Mouse (Mus musculus) forebrain, embryonic 16.5 days (tissue): ENCODE measurements around the gene Llgl1. TPM values are rescaled to one million over a fixed set of nuclear protein-coding genes. Genes with fewer than 3 reads are reported as not detected.

Experiments
- ATAC-seq: fragments of 200-750 bp; cut with Nextera tagmentation; 2 replicates; pipeline ENCODE4 v1.8.0; 2017; ENCODE audit warnings: mild to moderate bottlenecking, moderate library complexity
- H3K27ac ChIP-seq: fragments of 300-500 bp; sonication (generic); 2 replicates; pipeline ENCODE4 v1.5.1; 2014; ENCODE audit warnings: low read length, control low read depth
- H3K27me3 ChIP-seq: fragments of 300-500 bp; sonication (generic); replicated peaks from 2 replicates; pipeline ENCODE4 v1.6.1; 2014; ENCODE audit warnings: low read length; ENCODE audit not compliant: control insufficient read depth, insufficient read depth
- H3K36me3 ChIP-seq: fragments of 300-500 bp; sonication (generic); 2 replicates; pipeline ENCODE4 v1.6.1; 2014; ENCODE audit not compliant: control insufficient read depth, insufficient read depth
- H3K4me1 ChIP-seq: fragments of 300-500 bp; sonication (generic); replicated peaks from 2 replicates; pipeline ENCODE4 v1.6.1; 2014; ENCODE audit warnings: low read length; ENCODE audit not compliant: control insufficient read depth, insufficient read depth
- H3K4me2 ChIP-seq: fragments of 300-500 bp; sonication (generic); 2 replicates; pipeline ENCODE4 v1.6.1; 2014; ENCODE audit warnings: mild to moderate bottlenecking, low read length, control low read depth
- H3K4me3 ChIP-seq: fragments of 300-500 bp; sonication (generic); replicated peaks from 2 replicates; pipeline ENCODE4 v1.5.1; 2014; ENCODE audit warnings: mild to moderate bottlenecking, low read length, control low read depth
- H3K9ac ChIP-seq: fragments of 300-500 bp; sonication (generic); replicated peaks from 2 replicates; pipeline ENCODE4 v1.6.1; 2014; ENCODE audit warnings: low read depth, low read length, control low read depth
- H3K9me3 ChIP-seq: fragments of 300-500 bp; sonication (generic); 2 replicates; pipeline ENCODE4 v1.6.1; 2016; ENCODE audit warnings: low read length; ENCODE audit not compliant: control insufficient read depth
- WGBS: fragments of 180-500 bp; shearing (Covaris S2); extraction: QIAGEN DNeasy Blood & Tissue Kit; methylation state at CpG from one replicate; pipeline ENCODE4 v1.1.7; 2014; 5-methylcytosine and 5-hydroxymethylcytosine counted together
- polyA plus RNA-seq: library from polyadenylated mRNA; unstranded; fragments of >200 nt; fragmentation: Nextera tagmentation; extraction: Ambion mirVana; gene quantifications from 2 replicates; pipeline ENCODE4 v1.2.1, GENCODE M21; 2015

Llgl1 gene
- 78.7 and 86.9 TPM in 2 replicates for polyA plus RNA-seq

- Histone ChIP-seq H3K4me2 (peak within 1 kb of the TSS; percentile 80), H3K4me3 (peak within 1 kb of the TSS; percentile 86), H3K36me3 (no peaks in the 10 kb centered on the region), H3K9ac (peak within 1 kb of the TSS; percentile 84), H3K9me3 (no peaks in the 10 kb centered on the region), H3K27ac (peak within 1 kb of the TSS; percentile 87), H3K27me3 (no peaks in the 10 kb centered on the region), H3K4me1 (peaks cover 34% of the 10 kb centered on the region)
- 1% methylated on average over 65 of the region's 73 CpGs for WGBS
- peak; percentile 89 for ATAC-seq
These were observed at the start of gene Llgl1 for GRCm38 (mm10) chr11:60699524-60700075. Llgl1 (plus strand) TSS chr11:60699723.

- Histone ChIP-seq H3K27me3 (no peaks in the 10 kb centered on the region), H3K4me2 (no peak overlapping the region), H3K4me3 (no peak overlapping the region), H3K4me1 (peaks cover 13% of the 10 kb centered on the region), H3K27ac (no peak overlapping the region), H3K36me3 (no peaks in the 10 kb centered on the region), H3K9ac (no peak overlapping the region), H3K9me3 (no peaks in the 10 kb centered on the region)
- no peak for ATAC-seq
- WGBS, result 50% methylated on average over 1 of the region's 1 CpGs
These were observed 3.4 kb upstream of the Llgl1 start for GRCm38 (mm10) chr11:60696165-60696564.

- ATAC-seq, result no peak
- Histone ChIP-seq H3K4me3 (no peak overlapping the region), H3K9me3 (no peaks in the 10 kb centered on the region), H3K27ac (no peak overlapping the region), H3K9ac (no peak overlapping the region), H3K4me1 (peaks cover 24% of the 10 kb centered on the region), H3K27me3 (no peaks in the 10 kb centered on the region), H3K36me3 (no peaks in the 10 kb centered on the region), H3K4me2 (no peak overlapping the region)
- 76% methylated on average over 2 of the region's 2 CpGs for WGBS
These were observed 2.0 kb upstream of the Llgl1 start for GRCm38 (mm10) chr11:60697561-60697960.

- Histone ChIP-seq H3K9me3 (no peaks in the 10 kb centered on the region), H3K36me3 (no peaks in the 10 kb centered on the region), H3K27ac (peak overlapping the region; percentile 87), H3K4me2 (peak overlapping the region; percentile 69), H3K4me1 (peaks cover 34% of the 10 kb centered on the region), H3K27me3 (no peaks in the 10 kb centered on the region), H3K9ac (peak overlapping the region; percentile 59), H3K4me3 (peak overlapping the region; percentile 86)
- 3% methylated on average over 22 of the region's 22 CpGs for WGBS
- peak; percentile 48 for ATAC-seq
These were observed 558 bp upstream of the Llgl1 start for GRCm38 (mm10) chr11:60698806-60699523.

- H3K27me3 ChIP-seq, result no peaks in the 10 kb centered on the region
- H3K9me3 ChIP-seq, result no peaks in the 10 kb centered on the region
- no peak for ATAC-seq
- peak overlapping the region; percentile 80 for H3K4me2 ChIP-seq
- peak overlapping the region; percentile 86 for H3K4me3 ChIP-seq
- H3K36me3 ChIP-seq, result no peaks in the 10 kb centered on the region
- WGBS, result 17% methylated on average over 12 of the region's 12 CpGs
- peaks cover 34% of the 10 kb centered on the region for H3K4me1 ChIP-seq
- no peak overlapping the region; the same call in 1 of the 2 replicates for H3K27ac ChIP-seq
- H3K9ac ChIP-seq, result peak overlapping the region; percentile 84
These were observed 1.0 kb downstream of the Llgl1 start for GRCm38 (mm10) chr11:60700320-60701185.

- Histone ChIP-seq H3K9ac (no peak overlapping the region), H3K27ac (no peak overlapping the region), H3K9me3 (no peaks in the 10 kb centered on the region), H3K4me1 (peaks cover 34% of the 10 kb centered on the region), H3K4me2 (no peak overlapping the region; the same call in 1 of the 2 replicates), H3K27me3 (no peaks in the 10 kb centered on the region), H3K4me3 (no peak overlapping the region), H3K36me3 (peaks cover 6% of the 10 kb centered on the region; the same call in 1 of the 2 replicates)
- 92% methylated on average over 2 of the region's 4 CpGs for WGBS
- no peak for ATAC-seq
These were observed 2.1 kb downstream of the Llgl1 start for GRCm38 (mm10) chr11:60701611-60702010.

- no peaks in the 10 kb centered on the region for H3K9me3 ChIP-seq
- no peak overlapping the region for H3K9ac ChIP-seq
- no peak overlapping the region for H3K4me2 ChIP-seq
- no peak overlapping the region for H3K4me3 ChIP-seq
- H3K36me3 ChIP-seq, result peaks cover 18% of the 10 kb centered on the region; the same call in 1 of the 2 replicates
- WGBS, result 20% methylated on average over 4 of the region's 4 CpGs
- H3K27me3 ChIP-seq, result no peaks in the 10 kb centered on the region
- no peak overlapping the region for H3K27ac ChIP-seq
- peaks cover 34% of the 10 kb centered on the region for H3K4me1 ChIP-seq
- ATAC-seq, result no peak
These were observed 3.6 kb downstream of the Llgl1 start for GRCm38 (mm10) chr11:60703131-60703530.

GRCm38 (mm10) chr11:60704023-60704880, 4.7 kb downstream of the Llgl1 start:
- no peak overlapping the region for H3K27ac ChIP-seq
- H3K9ac ChIP-seq, result no peak overlapping the region
- no peaks in the 10 kb centered on the region for H3K9me3 ChIP-seq
- H3K27me3 ChIP-seq, result no peaks in the 10 kb centered on the region
- no peak overlapping the region for H3K4me3 ChIP-seq
- H3K4me1 ChIP-seq, result peaks cover 27% of the 10 kb centered on the region
- no peak overlapping the region for H3K4me2 ChIP-seq
- WGBS, result 95% methylated on average over 19 of the region's 19 CpGs
- ATAC-seq, result no peak
- peaks cover 19% of the 10 kb centered on the region; the same call in 1 of the 2 replicates for H3K36me3 ChIP-seq
